Mouse (Mus musculus) adrenal gland, adult 18-20 months (tissue): ENCODE results near the gene Meis1. TPM values are rescaled to one million over a fixed set of nuclear protein-coding genes. Genes with fewer than 3 reads are reported as not detected.

Source experiments
- DNase-seq, 2 experiments: peaks; one replicate each; pipeline ENCODE4 v3.0.0; 2021 to 2022; ENCODE audit warnings: low spot score in 2 of 2
- total RNA-seq, 2 experiments: library from RNA; stranded (reverse); gene quantifications; 1 replicate in 1 of 2; 2 replicates in 1 of 2; pipeline ENCODE4 v1.2.3; 2021

The Meis1 gene
- total RNA-seq, 2 experiments from 2014 or later = 31.2 to 49.4 TPM

DNA sequence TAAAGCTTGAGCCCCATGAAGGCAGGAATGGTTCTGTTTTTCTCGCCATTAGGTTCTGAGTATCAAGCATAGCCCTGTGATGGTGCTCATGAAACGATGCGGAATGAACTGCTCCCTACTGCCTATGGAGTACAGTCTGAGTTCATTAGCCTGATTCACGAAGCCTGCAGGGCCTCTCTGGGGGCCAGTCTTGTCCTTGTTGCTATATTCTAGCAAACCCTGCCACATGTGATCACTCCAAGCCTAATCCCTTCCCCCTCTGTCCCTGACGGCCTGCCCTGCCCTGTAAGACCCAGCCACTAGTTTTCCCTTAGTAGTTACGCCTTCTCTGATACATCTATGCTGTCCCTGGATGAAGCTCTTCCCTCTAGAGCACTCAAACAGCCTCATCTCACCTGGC is 26.0 kb downstream of the Meis1 start:
- no peak for DNase-seq

GRCm38 (mm10) chr11:18990244-18990677 is 28.5 kb downstream of the Meis1 start:
- DNase-seq = no peak

DNA sequence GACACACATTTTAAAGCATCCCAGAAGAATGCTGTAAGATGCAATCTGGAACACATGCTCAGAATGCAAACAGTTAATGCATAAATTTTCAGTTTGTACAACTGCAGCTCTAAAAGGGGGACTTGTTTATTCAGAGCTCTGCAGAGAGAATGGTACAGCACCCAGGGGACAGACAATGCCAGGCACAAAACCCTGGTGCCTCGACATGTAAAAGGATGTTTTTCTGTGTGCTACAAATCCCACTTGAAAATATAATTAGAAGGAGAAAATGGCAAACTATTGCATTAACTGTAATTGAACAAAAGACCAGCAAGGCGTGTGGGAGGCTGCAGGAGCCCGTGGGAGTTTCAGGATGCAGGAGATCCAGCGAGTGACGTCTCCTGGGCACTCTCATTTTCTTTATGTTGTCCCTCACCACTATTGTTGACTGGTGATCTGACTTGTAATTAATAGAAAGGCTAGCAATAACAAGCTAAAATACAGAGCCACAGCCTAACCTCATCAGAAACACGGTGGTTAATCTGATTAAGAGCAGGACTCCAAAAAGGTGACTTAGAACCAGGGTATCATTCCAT is 29.0 kb downstream of the Meis1 start:
- no peak for DNase-seq

DNA sequence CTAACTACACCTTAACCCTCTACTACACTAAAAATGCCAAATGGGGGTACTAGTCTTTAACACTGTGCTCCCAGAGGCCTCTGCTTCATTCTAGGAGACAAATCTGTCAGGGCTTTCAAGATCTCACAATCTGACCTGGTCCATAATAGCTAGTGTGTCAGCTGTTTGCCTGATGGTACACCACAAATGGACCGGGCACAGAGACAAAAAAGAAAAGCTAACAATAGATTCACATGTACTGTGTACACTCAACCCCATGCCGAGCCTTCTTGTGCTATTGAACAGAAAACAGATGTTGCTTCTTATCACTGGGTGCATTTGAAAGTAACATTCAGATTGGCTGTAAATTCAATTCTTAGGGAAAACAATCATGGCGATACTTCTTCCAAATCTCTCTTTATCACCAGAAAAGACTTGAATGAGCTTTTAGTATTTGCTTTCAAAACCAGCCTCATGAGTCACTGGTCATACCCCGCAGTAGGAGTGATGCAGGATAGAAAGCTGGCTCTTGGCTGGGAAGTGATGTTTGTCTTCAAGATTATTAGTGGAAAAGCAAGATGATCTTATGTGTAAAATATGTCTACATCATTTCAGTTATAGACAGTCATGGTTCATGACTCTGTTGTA is 30.0 kb downstream of the Meis1 start:
- DNase-seq = no peak

- no peak for DNase-seq
Measured at GRCm38 (mm10) chr11:18983813-18984212, 35.0 kb downstream of the Meis1 start.

DNA sequence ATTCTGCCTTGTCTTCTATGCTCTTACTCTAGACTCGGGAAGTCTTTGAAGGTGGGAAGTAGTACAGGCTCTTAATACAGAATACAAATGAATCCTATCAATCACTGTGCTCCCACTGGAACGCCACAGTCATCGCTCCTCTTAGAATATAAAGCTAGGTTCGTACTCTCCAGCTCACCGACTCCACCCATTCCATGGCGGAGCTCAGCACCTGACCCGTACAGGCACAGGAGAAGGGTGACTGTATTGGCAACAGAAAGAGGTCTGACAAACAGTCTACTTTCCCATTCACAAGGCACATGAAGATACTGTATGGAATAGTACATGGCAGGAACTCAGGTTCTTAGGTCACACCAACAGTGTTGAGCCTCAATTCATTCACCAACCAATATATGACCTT is 35.5 kb downstream of the Meis1 start:
- DNase-seq = no peak

DNA sequence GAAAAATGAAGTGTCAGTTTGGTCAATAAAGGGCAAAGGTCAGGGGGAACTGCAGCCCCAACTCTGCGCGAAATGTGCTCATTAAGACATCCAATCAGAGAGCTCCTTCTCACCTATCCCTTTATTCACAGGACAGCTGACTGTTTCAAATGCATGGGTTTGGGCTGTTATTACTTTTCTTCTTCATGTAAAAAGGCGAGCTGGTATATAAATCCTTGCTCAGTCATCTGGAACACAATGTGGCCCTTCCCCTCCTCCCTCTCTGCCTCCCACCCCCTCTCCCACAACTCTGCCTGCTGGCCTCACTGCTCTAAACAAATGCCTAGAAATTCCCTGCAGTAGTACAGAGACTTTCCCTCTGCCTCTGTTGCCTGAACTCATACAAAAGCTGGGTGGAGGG is 36.5 kb downstream of the Meis1 start:
- DNase-seq = no peak

- DNase-seq = no peak
Measured at GRCm38 (mm10) chr11:18981367-18981766, 37.4 kb downstream of the Meis1 start.

GRCm38 (mm10) chr11:18980615-18981014 is 38.2 kb downstream of the Meis1 start:
- no peak for DNase-seq

DNA sequence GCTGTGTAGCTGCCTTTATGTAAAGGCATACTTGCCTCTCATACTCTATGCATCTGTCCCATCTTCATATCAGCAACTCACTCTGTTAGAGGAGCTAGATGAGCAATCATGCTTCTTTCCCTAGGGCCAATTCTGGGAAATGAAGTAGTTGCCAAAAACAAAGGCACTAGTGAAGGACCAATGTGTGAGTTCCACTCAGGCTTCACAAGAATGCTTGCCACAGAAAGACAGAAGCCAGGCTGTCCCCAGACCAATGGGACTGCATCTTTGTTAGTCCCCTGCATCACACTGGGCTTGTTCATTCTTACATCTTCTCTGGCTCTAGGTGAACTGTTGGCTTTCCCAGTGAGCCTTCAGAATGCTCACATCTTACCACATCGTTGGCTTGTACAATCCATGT is 43.7 kb downstream of the Meis1 start:
- DNase-seq = no peak

DNA sequence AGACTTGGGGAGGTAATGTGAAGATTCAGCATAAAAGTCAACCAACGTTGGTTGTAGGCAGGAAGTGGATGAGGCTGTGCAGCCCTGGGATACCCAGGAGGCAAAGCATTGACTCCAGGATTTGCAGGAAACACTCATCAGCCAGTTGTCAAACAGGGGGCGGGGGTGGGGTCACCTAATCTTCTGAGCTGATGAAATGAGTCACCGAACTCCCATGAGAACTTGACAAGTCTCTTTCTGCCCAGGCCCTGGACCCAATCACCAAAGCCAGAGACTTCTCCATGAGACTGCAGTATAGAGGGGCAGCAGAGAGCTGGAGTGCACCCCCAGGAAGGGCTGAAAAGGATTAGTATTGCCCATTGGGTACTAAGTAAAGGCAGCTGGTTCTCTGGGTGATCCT is 45.0 kb downstream of the Meis1 start:
- DNase-seq = no peak

GRCm38 (mm10) chr11:18972968-18973367 is 45.8 kb downstream of the Meis1 start:
- no peak for DNase-seq

GRCm38 (mm10) chr11:18971551-18971950 is 47.2 kb downstream of the Meis1 start:
- no peak for DNase-seq

- no peak for DNase-seq
Measured at GRCm38 (mm10) chr11:18969920-18970336, 48.9 kb downstream of the Meis1 start.

DNA sequence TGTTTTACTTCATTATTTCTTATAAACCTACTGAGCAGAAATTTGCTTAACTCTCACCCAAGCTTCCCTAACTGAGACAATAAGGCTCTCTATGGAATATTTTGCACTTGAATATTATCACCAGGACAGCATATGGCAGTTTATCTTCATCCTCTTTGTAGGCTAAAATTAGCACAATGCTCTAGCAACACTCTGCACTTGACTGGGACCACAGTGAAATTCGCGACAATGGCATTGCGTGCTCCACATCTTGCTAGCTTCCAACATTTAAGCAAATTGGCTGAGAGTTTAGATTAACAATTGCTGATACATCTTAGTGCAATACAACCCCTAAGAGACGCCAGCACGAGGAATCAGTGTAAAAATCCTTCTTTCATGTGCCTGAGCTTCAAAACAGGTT is 54.4 kb downstream of the Meis1 start:
- no peak for DNase-seq

- DNase-seq = no peak
Measured at GRCm38 (mm10) chr11:18963202-18964136, 55.3 kb downstream of the Meis1 start.

DNA sequence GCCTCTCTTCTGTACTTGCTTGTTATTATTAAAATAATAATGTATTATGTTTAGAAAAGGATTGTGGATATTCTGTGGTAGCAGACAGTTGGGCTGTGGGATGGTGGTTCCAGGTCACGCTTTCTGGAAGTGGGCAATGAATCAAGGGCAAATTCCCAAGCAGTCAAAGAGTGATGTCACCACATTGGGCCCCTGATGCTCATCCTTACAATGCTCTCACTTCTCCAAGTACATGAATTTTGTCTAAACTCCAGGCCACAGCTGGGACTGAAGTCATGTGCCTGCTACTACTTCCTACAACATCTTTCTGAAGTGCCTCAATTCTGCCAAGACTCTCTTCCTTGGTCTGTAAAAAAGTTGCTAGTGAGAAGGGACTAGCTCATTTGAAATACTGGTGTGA is 59.3 kb downstream of the Meis1 start:
- no peak for DNase-seq

DNA sequence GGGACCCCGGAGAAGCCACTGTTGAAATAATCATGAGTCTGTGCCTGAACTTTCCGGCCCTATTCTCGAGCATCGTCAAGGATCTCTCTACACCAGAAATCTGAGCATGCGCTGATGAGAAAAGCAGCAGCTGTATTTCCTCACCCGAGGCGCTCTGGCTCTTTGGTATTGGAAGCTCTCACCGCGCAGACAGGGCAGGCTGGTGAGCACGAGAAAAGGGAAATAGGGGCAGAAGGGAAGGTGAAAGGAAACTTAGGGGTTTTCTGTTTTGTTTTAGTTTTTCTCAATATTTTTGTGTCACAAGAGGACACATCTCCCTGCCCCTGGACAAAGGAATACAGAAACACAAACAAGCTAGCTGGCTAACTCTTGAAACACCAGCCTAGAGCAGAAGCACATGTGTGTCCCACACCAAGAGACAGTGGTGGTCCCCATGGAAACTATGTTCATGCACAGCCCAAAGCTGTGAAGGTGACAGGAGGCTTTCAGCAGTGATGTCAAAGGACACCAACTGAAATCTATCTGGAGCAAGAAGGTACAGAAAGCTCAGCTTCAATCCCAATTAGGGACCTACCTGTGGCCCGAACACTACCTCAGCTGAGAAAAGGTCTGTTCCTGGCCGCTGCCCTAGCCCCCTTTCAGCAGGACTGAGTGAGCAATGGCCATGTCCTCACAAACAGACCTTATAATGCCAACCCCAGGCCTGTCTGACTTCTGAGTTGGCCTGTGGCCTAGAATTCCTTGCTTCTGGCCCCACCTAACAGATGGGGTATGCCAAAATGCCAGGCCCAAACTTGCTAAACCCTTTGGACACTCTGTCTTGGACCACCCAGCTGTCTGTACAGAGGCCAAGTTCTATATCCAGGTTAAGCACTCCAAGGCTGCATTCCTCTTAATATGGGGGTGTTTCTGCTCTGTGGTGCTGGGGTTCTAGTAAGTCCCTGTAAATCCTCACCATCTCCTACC is 60.7 kb downstream of the Meis1 start:
- DNase-seq = no peak

DNA sequence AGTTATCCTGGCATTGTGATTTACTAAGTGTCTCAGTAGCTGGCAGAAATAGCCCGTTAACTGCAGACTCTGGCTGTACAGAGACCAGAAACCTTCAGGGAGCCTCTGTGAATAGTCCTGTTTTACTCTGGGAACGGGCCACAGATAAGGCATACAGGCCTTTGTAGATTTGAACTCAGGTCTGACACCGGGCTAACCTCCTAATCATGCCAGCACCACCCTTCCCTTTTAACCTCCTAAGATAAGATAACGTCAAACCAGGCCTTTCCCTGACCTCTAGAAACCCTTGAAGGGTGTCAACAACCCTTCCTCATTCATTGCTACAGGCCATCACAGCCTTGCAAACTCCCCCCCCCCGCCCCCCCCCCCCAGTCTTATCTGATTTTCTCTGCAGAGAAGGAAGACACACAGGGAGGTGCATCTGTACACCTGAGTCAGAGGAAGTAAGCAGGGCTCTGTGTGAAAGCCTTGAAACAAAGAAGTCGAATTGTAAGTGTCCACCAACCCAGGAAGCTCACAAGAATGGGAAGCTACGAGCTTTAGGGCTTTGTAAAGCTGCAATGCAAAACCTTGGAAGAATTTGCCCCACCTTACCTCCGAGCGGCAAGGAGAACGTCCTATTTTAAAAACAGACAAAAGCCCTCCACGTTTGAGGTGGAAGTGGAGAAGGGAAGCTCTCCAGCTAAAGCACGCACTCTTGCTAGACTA is 61.5 kb downstream of the Meis1 start:
- no peak for DNase-seq

DNA sequence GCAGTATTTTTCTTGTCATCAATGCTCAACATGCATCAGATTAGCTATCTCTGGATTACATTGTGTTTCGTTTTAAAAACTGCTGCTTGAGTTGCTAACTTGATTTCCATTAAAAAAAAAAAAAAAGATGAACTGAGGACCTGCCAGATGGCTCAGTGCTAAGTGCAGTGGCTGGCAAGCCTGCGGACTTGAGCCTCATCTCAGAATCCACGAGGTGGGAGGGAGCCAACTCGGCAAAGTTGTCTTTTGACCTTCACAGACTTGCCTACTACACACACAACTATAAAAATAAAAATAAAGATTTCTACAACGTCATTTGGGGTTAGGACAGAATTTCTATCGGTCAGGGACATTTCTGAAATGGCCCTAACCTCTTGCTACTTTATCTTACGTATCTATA is 62.8 kb downstream of the Meis1 start:
- DNase-seq = no peak
